Mouse (Mus musculus): ENCODE measurements around the gene 1810049J17Rik.

The 1810049J17Rik gene

GRCm38 (mm10) chr15:12348950-12349349, 27.3 kb upstream of the 1810049J17Rik start:
- no peak for DNase-seq (ENCODE audit: low read depth, low spot score)

DNA sequence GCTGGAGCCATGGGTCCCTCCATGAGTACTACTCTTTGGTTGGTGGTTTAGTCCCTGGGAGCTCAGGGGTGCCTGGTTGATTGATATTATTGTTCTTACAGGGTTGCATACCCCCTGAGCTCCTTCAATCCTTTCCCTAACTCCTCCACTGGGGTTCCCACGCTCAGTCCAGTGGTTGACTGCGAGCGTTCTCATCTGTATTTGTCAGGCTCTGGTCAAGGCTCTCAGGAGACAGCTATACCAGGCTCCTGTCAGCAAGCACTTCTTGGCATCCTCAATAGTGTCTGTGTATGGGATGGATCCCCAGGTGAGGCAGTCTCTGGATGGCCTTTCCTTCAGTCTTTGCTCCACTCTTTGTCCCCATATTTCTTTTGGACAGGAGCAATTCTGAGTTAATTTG, 25.2 kb upstream of the 1810049J17Rik start:
- no peak for DNase-seq (ENCODE audit: low read depth, low spot score)

DNA sequence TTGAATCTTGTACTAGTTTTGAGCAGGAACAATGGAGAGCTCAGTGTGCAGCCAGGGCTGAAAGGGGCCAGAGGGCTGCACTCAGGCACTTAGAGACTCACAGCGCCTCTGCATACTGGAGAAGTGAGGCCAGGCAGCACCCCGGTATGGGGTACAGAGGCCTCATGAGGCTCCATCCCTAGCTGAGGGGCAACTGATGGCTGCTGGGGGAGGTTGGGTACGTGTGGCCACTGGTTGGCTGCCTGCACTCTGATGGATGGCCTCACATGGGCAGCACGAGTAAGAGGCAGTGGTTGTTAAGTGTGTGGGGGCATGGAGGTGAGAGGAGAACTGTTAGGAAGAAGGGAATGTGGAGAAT, 19.7 kb upstream of the 1810049J17Rik start:
- no peak for DNase-seq (ENCODE audit: low read depth, low spot score)

GRCm38 (mm10) chr15:12340536-12341400, 19.1 kb upstream of the 1810049J17Rik start:
- DNase-seq (ENCODE audit: low read depth, low spot score) = no peak

DNA sequence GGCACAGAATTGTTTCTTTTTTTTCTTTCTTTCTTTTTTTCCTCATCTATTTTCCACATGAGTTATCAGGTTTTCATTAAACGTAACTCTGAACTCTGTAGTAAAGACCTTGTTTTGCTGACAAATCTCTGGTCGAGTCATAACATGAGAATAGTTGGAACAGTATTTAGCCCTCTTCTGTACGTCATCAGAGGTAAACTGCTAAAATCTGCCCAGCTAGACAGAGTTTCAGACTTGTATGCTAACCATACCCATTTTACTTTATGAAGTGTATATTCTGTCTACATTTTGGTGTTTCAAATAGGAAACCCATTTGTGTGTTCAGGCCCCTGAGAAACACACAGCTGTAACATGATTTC, 16.1 kb upstream of the 1810049J17Rik start:
- no peak for DNase-seq (ENCODE audit: low read depth, low spot score)

GRCm38 (mm10) chr15:12337030-12337778, 15.5 kb upstream of the 1810049J17Rik start:
- no peak for DNase-seq (ENCODE audit: low read depth, low spot score)

DNA sequence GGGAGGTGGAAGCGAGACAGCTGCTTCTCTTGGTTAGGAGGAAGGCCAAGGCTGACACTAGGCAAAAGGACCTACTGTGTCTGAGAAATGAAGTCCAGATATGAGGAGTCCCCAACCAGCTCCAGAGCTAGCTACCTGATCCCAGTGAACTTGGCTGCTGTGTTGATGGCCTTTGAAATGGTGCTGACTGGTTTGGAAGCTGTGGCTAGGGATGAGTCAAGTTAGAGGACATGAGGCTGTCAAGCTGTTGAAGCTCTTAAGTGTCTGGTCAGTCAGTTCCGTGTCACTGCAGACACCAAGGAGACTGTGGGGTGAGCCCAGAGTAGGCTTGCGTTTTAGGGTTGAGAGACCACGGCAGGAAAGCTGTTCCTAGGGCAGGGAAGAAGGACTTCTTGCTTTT, 12.7 kb upstream of the 1810049J17Rik start:
- no peak for DNase-seq (ENCODE audit: low read depth, low spot score)

- no peak for DNase-seq (ENCODE audit: low read depth, low spot score)
These were observed 9.6 kb upstream of the 1810049J17Rik start for GRCm38 (mm10) chr15:12331300-12331699.

- DNase-seq (ENCODE audit: low read depth, low spot score) = no peak
These were observed 9.2 kb upstream of the 1810049J17Rik start for GRCm38 (mm10) chr15:12330892-12331291.

DNA sequence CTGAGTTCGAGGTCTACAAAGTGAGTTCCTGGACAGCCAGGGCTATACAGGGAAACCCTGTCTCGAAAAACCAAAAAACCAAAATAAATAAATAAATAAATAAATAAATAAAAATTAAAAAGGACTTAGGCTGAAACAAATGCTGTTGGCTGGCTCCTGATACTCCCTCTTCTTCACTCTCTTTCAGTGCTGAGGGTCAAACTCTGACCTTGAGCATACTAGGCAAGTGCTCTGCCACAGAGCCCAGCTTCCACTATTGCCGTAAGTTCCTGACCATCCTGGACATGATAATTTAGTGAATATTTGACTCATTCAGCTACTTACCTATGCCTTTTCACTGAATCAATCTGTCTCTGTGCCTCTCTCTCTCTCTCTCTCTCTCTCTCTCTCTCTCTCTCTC, 8.7 kb upstream of the 1810049J17Rik start:
- no peak for DNase-seq (ENCODE audit: low read depth, low spot score)

GRCm38 (mm10) chr15:12324326-12324725, 2.6 kb upstream of the 1810049J17Rik start:
- DNase-seq (ENCODE audit: low read depth, low spot score) = no peak

- DNase-seq (ENCODE audit: low read depth, low spot score) = no peak
These were observed 1.1 kb upstream of the 1810049J17Rik start for GRCm38 (mm10) chr15:12322676-12323402.

DNA sequence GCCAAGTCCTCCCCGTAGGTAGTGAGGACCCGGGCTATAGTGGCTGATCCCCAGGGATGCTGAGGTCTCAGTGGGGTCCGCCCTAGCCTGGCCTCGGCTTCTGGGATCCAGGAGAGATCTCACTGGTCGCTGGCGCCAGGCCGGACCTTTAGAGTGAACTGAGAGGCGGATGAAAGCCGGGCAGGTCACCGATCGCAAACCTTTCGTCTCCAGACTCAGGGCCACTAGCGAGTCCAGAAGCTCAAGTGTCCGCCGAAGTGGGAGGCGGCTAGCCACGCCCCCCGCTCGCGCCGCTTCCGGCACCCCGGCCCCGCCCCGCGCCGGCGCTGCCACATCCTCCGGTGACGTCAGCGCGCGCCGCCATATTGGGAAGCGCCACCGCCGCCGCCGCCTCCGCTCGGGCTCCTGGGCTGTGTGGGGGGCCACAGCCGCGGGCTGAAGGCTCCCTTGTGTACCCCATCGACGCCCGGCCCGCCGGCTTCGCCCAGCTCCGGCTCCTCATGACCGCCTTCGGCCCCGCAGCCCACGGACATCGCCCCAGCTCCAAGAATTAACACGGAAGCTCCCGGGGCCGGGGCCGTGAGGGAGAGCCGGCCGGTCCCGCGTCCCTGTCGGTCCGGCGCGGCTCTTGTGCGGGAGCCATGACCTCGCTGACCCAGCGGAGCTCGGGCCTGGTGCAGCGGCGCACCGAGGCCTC, 460 bp downstream of the 1810049J17Rik start, which contains the start of gene Golph3:
TSS of gene Golph3 (plus strand) at position 360 of the 697 bp plus-strand sequence.
- peak; percentile 93 for DNase-seq (ENCODE audit: low read depth, low spot score)

- DNase-seq (ENCODE audit: low read depth, low spot score) = no peak
These were observed 1.1 kb downstream of the 1810049J17Rik start for GRCm38 (mm10) chr15:12320441-12321090.

GRCm38 (mm10) chr15:12319889-12320288, 1.8 kb downstream of the 1810049J17Rik start:
- no peak for DNase-seq (ENCODE audit: low read depth, low spot score)

DNA sequence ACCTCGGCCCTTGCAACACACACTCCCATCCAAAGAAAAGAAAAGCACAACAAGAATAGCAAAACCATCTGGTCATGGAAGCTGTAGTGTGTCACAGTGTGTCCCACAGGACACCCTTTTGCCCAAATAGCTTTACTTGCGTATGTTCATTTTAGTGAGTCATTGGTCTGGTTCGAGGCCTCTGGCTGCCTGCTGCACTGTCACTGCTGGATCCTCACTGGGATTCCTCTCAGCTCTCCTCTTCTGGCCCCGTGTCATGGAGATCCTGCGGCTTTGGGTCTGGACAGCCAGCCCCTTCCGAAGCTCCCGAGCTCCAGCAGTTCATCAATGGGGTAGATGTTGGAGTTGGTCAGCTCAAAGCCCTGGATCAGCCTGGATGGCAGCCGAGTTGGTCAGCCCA, 3.2 kb downstream of the 1810049J17Rik start:
- no peak for DNase-seq (ENCODE audit: low read depth, low spot score)

DNA sequence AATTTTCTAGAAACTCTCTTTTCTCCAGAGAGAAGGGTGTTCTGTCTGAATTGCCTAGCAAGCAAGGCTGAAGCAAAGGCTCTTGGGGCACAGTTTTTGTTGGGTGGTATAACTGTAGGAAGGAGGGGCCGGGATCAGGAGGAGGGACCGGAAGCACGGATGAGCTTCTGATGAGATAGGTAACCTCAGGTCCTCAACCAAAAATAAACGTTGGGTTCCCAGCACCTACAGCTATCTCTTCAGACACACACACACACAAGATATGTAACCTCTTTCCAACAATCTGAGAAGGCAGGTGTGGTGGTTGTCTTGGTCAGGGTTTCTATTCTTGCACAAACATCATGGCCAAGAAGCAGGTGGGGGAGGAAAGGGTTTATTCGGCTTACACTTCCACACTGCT, 4.4 kb downstream of the 1810049J17Rik start:
- DNase-seq (ENCODE audit: low read depth, low spot score) = no peak

DNA sequence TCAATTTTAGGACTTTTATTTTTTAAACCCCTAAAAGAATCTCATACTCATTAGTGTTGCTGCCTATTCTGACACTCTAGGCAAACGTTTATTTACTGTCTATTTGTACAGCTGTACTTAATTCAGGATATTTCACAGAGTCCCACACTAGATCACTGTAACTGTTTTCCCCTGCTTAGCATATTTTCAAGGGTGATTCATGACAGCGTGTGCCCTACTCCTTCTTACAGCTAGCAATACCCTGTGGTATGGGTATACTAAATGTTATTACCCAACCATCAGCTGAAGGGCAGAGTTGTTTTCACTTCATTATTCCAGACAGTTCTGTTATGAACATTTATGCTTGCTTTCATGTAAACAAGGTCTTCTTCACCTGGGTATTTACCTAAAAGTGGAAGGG, 5.7 kb downstream of the 1810049J17Rik start:
- no peak for DNase-seq (ENCODE audit: low read depth, low spot score)

- no peak for DNase-seq (ENCODE audit: low read depth, low spot score)
These were observed 7.1 kb downstream of the 1810049J17Rik start for GRCm38 (mm10) chr15:12314584-12314983.

- DNase-seq (ENCODE audit: low read depth, low spot score) = no peak
These were observed 8.4 kb downstream of the 1810049J17Rik start for GRCm38 (mm10) chr15:12313255-12313654.

DNA sequence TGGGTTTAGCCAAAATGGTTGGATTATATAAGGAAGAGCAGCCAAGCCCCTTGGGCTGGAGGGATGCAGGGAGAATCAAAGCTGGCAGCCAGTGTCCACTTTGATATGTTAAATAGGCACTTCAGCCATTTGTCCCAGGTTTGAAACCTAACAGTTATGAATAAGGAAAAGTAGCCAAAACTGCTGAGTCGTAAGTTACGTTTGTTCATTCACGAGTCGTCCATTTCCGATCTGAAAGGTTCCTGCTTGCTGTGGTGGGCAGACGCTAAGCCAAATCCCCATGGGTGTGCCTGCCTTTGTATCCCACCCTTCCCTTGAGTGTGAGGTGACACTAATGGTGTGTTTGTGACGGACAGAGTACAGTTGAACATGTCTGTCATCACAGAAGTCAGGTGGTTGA, 10.2 kb downstream of the 1810049J17Rik start:
- DNase-seq (ENCODE audit: low read depth, low spot score) = no peak
